Mouse (Mus musculus): Measurements from ENCODE around the gene Myrfl.

DNA sequence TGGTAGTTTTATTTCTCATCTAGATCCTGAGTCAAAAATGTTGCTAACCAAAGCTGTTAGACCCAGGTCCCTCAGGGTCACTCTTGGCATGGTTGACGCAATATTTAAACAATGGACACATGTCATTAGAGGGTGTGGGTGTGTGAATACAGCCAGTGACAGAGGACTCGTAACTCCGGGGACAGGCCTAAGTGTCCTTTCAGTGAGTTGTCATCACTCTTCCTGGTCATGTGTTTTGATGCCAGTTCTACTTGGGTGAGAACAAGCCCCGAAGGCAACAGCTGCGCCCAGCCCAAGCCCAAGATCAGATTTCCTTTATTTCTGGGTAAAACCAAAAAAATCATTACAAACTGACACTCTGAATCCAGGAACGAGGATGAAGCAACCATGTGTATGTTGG lies 112.6 kb downstream of the Myrfl start:
- TF ChIP-seq CTCF (IDR thresholded peaks at IDR 0.05; ENCODE audit: extremely low read depth, insufficient read length, insufficient replicate concordance, low read depth, low read length) (no peak), POLR2A (IDR thresholded peaks at IDR 0.05; ENCODE audit: low read depth, low read length) (no peak)

Measured in small intestine, adult 2 months (tissue).